ENCODE assay signal across 18 mouse cellular contexts in the genomic region with DNA sequence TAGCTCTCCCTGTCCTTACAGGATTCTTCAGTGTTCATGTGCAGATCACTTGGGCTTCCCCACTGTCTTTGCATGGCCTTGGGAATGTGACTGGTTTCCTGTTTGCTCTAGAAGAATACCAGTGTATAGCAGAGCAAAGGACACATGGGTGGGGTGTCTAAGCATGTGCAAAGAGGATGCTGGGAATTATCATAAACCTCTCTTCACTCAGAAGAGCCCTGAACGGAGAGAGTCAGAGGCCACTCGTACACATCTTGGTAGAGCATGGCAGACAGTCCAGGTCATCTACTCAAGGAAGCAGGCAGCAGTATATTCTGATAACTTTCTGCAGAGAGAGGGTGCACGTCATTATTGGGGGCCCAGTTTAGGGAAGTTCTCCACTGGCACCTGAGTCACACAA.
"Had no signal": no experiment of that assay in that cellular context is flagged by ENCODE, and none has a peak within 500 bp of the region (broad histone marks: within the 10 kb centered on the region; RNA-seq: fewer than 3 reads in every experiment).

No protein-coding gene starts in this region.

- H3K9me3 ChIP-seq: liver, embryonic 15.5 days; lung, embryonic 15.5 days; midbrain, embryonic 13.5 days; midbrain, embryonic 15.5 days; neural tube, embryonic 12.5 days; stomach, embryonic 15.5 days had no signal

- DNase-seq: liver, postnatal 0 days; lung, adult 2 months; lung, postnatal 14 days; lung, postnatal 36 days; right cerebral cortex, postnatal 14 days; thymus, adult 18-20 months; thymus, postnatal 14 days; thymus, postnatal 36 days had no signal

- H3K4me3 ChIP-seq: liver, embryonic 15.5 days; lung, embryonic 15.5 days; megakaryocyte, embryonic 14.5 days; midbrain, embryonic 13.5 days; midbrain, embryonic 15.5 days; neural tube, embryonic 12.5 days; stomach, embryonic 15.5 days had no signal

- H3K4me1 ChIP-seq: liver, embryonic 15.5 days; megakaryocyte, embryonic 14.5 days; neural tube, embryonic 12.5 days; stomach, embryonic 15.5 days had no signal

- H3K9ac ChIP-seq: liver, embryonic 15.5 days; liver, postnatal 0 days; lung, embryonic 15.5 days; midbrain, embryonic 13.5 days; midbrain, embryonic 15.5 days; neural tube, embryonic 12.5 days; stomach, embryonic 15.5 days had no signal

- H3K36me3 ChIP-seq: liver, embryonic 15.5 days; lung, embryonic 15.5 days; midbrain, embryonic 13.5 days; midbrain, embryonic 15.5 days; neural tube, embryonic 12.5 days; stomach, embryonic 15.5 days had no signal

- ATAC-seq: liver, postnatal 0 days; lung, postnatal 0 days; midbrain, embryonic 13.5 days; midbrain, embryonic 15.5 days had no signal

- H3K27ac ChIP-seq: liver, embryonic 15.5 days; lung, embryonic 15.5 days; macrophage; midbrain, embryonic 13.5 days; midbrain, embryonic 15.5 days; neural tube, embryonic 12.5 days; stomach, embryonic 15.5 days had no signal

- H3K4me2 ChIP-seq: liver, embryonic 15.5 days; lung, embryonic 15.5 days; midbrain, embryonic 11.5 days; midbrain, embryonic 13.5 days; midbrain, embryonic 15.5 days; neural tube, embryonic 12.5 days; stomach, embryonic 15.5 days had no signal

- H3K27me3 ChIP-seq: liver, embryonic 15.5 days; lung, embryonic 15.5 days; megakaryocyte, embryonic 14.5 days; midbrain, embryonic 13.5 days; midbrain, embryonic 15.5 days; neural tube, embryonic 12.5 days; stomach, embryonic 15.5 days had no signal
